Comparison of ENCODE assay signal across 9 mouse cellular contexts in genomic region chr11:116434287-116434966, GRCm38 (mm10). TPM values are rescaled to one million over a fixed set of nuclear protein-coding genes. Genes with fewer than 3 reads are reported as not detected.
DNase-seq lines count a peak whose midpoint lies in the region; ATAC-seq and TF ChIP-seq lines count a peak whose summit lies in the region.
"Had no signal": no experiment of that assay in that cellular context is flagged by ENCODE, and none has a peak within 500 bp of the region (broad histone marks: within the 10 kb centered on the region; RNA-seq: fewer than 3 reads in every experiment).

No protein-coding gene starts in this region.

- peaks cover 20% of the 10 kb centered on the region for H3K36me3 ChIP-seq in C2C12 (ENCODE audit: control insufficient read depth, insufficient read depth)
- peaks cover 22% of the 10 kb centered on the region for H3K36me3 ChIP-seq in embryonic facial prominence, embryonic 15.5 days
- peaks cover 30% of the 10 kb centered on the region for H3K36me3 ChIP-seq in heart, embryonic 12.5 days
- peaks cover 10% of the 10 kb centered on the region for H3K36me3 ChIP-seq in kidney, postnatal 0 days (ENCODE audit: insufficient read depth, low read length)
- peaks cover 33% of the 10 kb centered on the region for H3K36me3 ChIP-seq in lung, embryonic 14.5 days (ENCODE audit: insufficient read depth)

- H3K27me3 ChIP-seq in C2C12 (ENCODE audit: control insufficient read depth, insufficient read depth, insufficient read length) = no peaks in the 10 kb centered on the region
- no peaks in the 10 kb centered on the region for H3K27me3 ChIP-seq in embryonic facial prominence, embryonic 15.5 days
- H3K27me3 ChIP-seq in heart, embryonic 12.5 days (replicated peaks) = no peaks in the 10 kb centered on the region
- no peaks in the 10 kb centered on the region for H3K27me3 ChIP-seq in kidney, postnatal 0 days (ENCODE audit: insufficient read depth, low read length)
- H3K27me3 ChIP-seq in lung, embryonic 14.5 days (ENCODE audit: insufficient read depth, low read length) = no peaks in the 10 kb centered on the region

- no peaks in the 10 kb centered on the region for H3K9me3 ChIP-seq in embryonic facial prominence, embryonic 15.5 days (replicated peaks)
- H3K9me3 ChIP-seq in heart, embryonic 12.5 days (replicated peaks) = no peaks in the 10 kb centered on the region
- no peaks in the 10 kb centered on the region for H3K9me3 ChIP-seq in kidney, postnatal 0 days (replicated peaks; ENCODE audit: low read length)
- no peaks in the 10 kb centered on the region for H3K9me3 ChIP-seq in lung, embryonic 14.5 days (ENCODE audit: low read depth, low read length)

- peak; percentile 11 for ATAC-seq in embryonic facial prominence, embryonic 15.5 days (ENCODE audit: insufficient number of reproducible peaks, low FRiP score, low TSS enrichment, low read depth)
- ATAC-seq in heart, embryonic 12.5 days (ENCODE audit: insufficient number of reproducible peaks, low FRiP score) = peak; percentile 13; the same call in 1 of the 2 replicates
- no peak for ATAC-seq in kidney, postnatal 0 days (replicated peaks; ENCODE audit: low FRiP score, low read depth)
- peak; percentile 16; the same call in 1 of the 2 replicates for ATAC-seq in lung, embryonic 14.5 days (ENCODE audit: insufficient read depth)

- peak overlapping the region; percentile 62 for H3ac ChIP-seq in C2C12 (ENCODE audit: control insufficient read depth, insufficient read length, low read depth)

- peaks cover 24% of the 10 kb centered on the region for H3K79me2 ChIP-seq in C2C12 (ENCODE audit: control insufficient read depth, insufficient read depth)

- DNase-seq in adrenal gland, postnatal 25 days = peak; percentile 74
- DNase-seq in kidney, postnatal 0 days (ENCODE audit: low spot score) = peak; percentile 75
- DNase-seq in lung, embryonic 14.5 days = peak; percentile 82
- peak; percentile 80 for DNase-seq in ovary, postnatal 36 days (ENCODE audit: low spot score)
- peak; percentile 75 for DNase-seq in thymus, postnatal 25 days

- peak overlapping the region; percentile 85 for H3K9ac ChIP-seq in embryonic facial prominence, embryonic 15.5 days
- H3K9ac ChIP-seq in heart, embryonic 12.5 days = peak overlapping the region; percentile 93
- peak overlapping the region; percentile 93 for H3K9ac ChIP-seq in kidney, postnatal 0 days (ENCODE audit: low read depth, low read length)
- peak overlapping the region; percentile 79 for H3K9ac ChIP-seq in lung, embryonic 14.5 days

- peak overlapping the region; percentile 59 for H3K4me2 ChIP-seq in embryonic facial prominence, embryonic 15.5 days (replicated peaks)
- H3K4me2 ChIP-seq in heart, embryonic 12.5 days = peak overlapping the region; percentile 90
- peak overlapping the region; percentile 73 for H3K4me2 ChIP-seq in kidney, postnatal 0 days (ENCODE audit: low read length)
- H3K4me2 ChIP-seq in lung, embryonic 14.5 days = peak overlapping the region; percentile 91

- H3K79me3 ChIP-seq in C2C12 (ENCODE audit: low read depth) = peaks cover 2% of the 10 kb centered on the region

- no peak for TF ChIP-seq CTCF in C2C12 (IDR thresholded peaks at IDR 0.05; ENCODE audit: control insufficient read depth, insufficient read depth, insufficient read length)
- TF ChIP-seq CTCF in kidney, postnatal 0 days (IDR thresholded peaks at IDR 0.05; ENCODE audit: low read depth) = no peak
- TF ChIP-seq CTCF in lung, embryonic 14.5 days (IDR thresholded peaks at IDR 0.05; ENCODE audit: low read depth) = no peak

- peak overlapping the region; percentile 92 for H3K27ac ChIP-seq in embryonic facial prominence, embryonic 15.5 days (replicated peaks)
- H3K27ac ChIP-seq in heart, embryonic 12.5 days (ENCODE audit: poor library complexity, severe bottlenecking) = peak overlapping the region; percentile 92
- peak overlapping the region; percentile 95 for H3K27ac ChIP-seq in kidney, postnatal 0 days
- H3K27ac ChIP-seq in lung, embryonic 14.5 days (ENCODE audit: low read depth) = peak overlapping the region; percentile 94

- WGBS in embryonic facial prominence, embryonic 15.5 days = under 1% methylated on average over 54 of the region's 67 CpGs
- under 1% methylated on average over 37 of the region's 67 CpGs for WGBS in heart, embryonic 12.5 days
- WGBS in kidney, postnatal 0 days = under 1% methylated on average over 39 of the region's 67 CpGs
- WGBS in lung, embryonic 14.5 days = under 1% methylated on average over 54 of the region's 67 CpGs

- H3K4me1 ChIP-seq in embryonic facial prominence, embryonic 15.5 days = peaks cover 43% of the 10 kb centered on the region
- peaks cover 52% of the 10 kb centered on the region for H3K4me1 ChIP-seq in heart, embryonic 12.5 days (replicated peaks)
- H3K4me1 ChIP-seq in kidney, postnatal 0 days (replicated peaks; ENCODE audit: insufficient read depth, low read length) = peaks cover 20% of the 10 kb centered on the region
- peaks cover 7% of the 10 kb centered on the region; the same call in 1 of the 2 replicates for H3K4me1 ChIP-seq in lung, embryonic 14.5 days (ENCODE audit: insufficient read depth)

- peak overlapping the region; percentile 74 for H3K4me3 ChIP-seq in C2C12 (ENCODE audit: insufficient read depth, poor library complexity, severe bottlenecking)
- peak overlapping the region; percentile 74 for H3K4me3 ChIP-seq in embryonic facial prominence, embryonic 15.5 days (replicated peaks)
- peak overlapping the region; percentile 90 for H3K4me3 ChIP-seq in heart, embryonic 12.5 days
- peak overlapping the region; percentile 63 for H3K4me3 ChIP-seq in kidney, postnatal 0 days (replicated peaks; ENCODE audit: low read depth, low read length)
- H3K4me3 ChIP-seq in lung, embryonic 14.5 days (ENCODE audit: low read depth, low read length) = peak overlapping the region; percentile 76

TF ChIP-seq in C2C12, 6 proteins besides CTCF, POLR2A, EP300 and RAD21:
- no peak for TF ChIP-seq USF1 (IDR thresholded peaks at IDR 0.05; ENCODE audit: low read depth)
- peak; percentile 75 for TF ChIP-seq MAX (IDR thresholded peaks at IDR 0.05)

RNA-seq across cellular contexts. Expression of gene Ubald2, which starts 0.5 kb away (rescaled TPM):
- 126 TPM for polyA plus RNA-seq in C2C12 (2012; fragmentation: generic; extraction: Trizol)
- total RNA-seq in adrenal gland, postnatal 25 days (2021) = 27.9 and 48.4 TPM in 2 replicates
- 33.3 and 39.6 TPM in 2 replicates for polyA plus RNA-seq in embryonic facial prominence, embryonic 15.5 days (2015; fragmentation: Nextera tagmentation; extraction: Ambion mirVana)
- 33.7 and 34.2 TPM in 2 replicates for polyA plus RNA-seq in heart, embryonic 12.5 days (2016; fragmentation: Nextera tagmentation; extraction: Ambion mirVana)
- polyA plus RNA-seq in kidney, postnatal 0 days (2015; fragmentation: Nextera tagmentation; extraction: Ambion mirVana) = 53.5 and 53.6 TPM in 2 replicates
- 64.9 and 66.7 TPM in 2 replicates for polyA plus RNA-seq in lung, embryonic 14.5 days (2014; fragmentation: Nextera tagmentation; extraction: Ambion mirVana)

RNA-seq across cellular contexts. Expression of gene Rnf157, which starts 21.6 kb away (rescaled TPM):
- 13.2 TPM for polyA plus RNA-seq in C2C12 (2012; fragmentation: generic; extraction: Trizol)
- 8.5 and 8.9 TPM in 2 replicates for total RNA-seq in adrenal gland, postnatal 25 days (2021)
- 15.7 and 17.0 TPM in 2 replicates for polyA plus RNA-seq in embryonic facial prominence, embryonic 15.5 days (2015; fragmentation: Nextera tagmentation; extraction: Ambion mirVana)
- polyA plus RNA-seq in heart, embryonic 12.5 days (2016; fragmentation: Nextera tagmentation; extraction: Ambion mirVana) = 11.0 and 12.3 TPM in 2 replicates
- 7.4 and 8.1 TPM in 2 replicates for polyA plus RNA-seq in kidney, postnatal 0 days (2015; fragmentation: Nextera tagmentation; extraction: Ambion mirVana)
- polyA plus RNA-seq in lung, embryonic 14.5 days (2014; fragmentation: Nextera tagmentation; extraction: Ambion mirVana) = 13.9 and 16.8 TPM in 2 replicates

RNA-seq across cellular contexts. Expression of gene Qrich2, which starts 31.6 kb away (rescaled TPM):
- 0.04 TPM for polyA plus RNA-seq in C2C12 (2012; fragmentation: generic; extraction: Trizol)
- total RNA-seq in adrenal gland, postnatal 25 days (2021) = not detected in 2 replicates
- 0.09 and 0.16 TPM in 2 replicates for polyA plus RNA-seq in embryonic facial prominence, embryonic 15.5 days (2015; fragmentation: Nextera tagmentation; extraction: Ambion mirVana)
- polyA plus RNA-seq in heart, embryonic 12.5 days (2016; fragmentation: Nextera tagmentation; extraction: Ambion mirVana) = not detected in 2 replicates
- 0.24 and 0.32 TPM in 2 replicates for polyA plus RNA-seq in kidney, postnatal 0 days (2015; fragmentation: Nextera tagmentation; extraction: Ambion mirVana)
- 0.45 TPM in 1 of 2 replicates, not detected in the other for polyA plus RNA-seq in lung, embryonic 14.5 days (2014; fragmentation: Nextera tagmentation; extraction: Ambion mirVana)
- polyA plus RNA-seq: frontal cortex, adult 2 months had no signal

RNA-seq across cellular contexts. Expression of gene Prpsap1, which starts 59.6 kb away (rescaled TPM):
- polyA plus RNA-seq in C2C12 (2012; fragmentation: generic; extraction: Trizol) = 81.0 TPM
- total RNA-seq in adrenal gland, postnatal 25 days (2021) = 112 TPM in 2 replicates
- polyA plus RNA-seq in embryonic facial prominence, embryonic 15.5 days (2015; fragmentation: Nextera tagmentation; extraction: Ambion mirVana) = 154 and 161 TPM in 2 replicates
- 94.8 and 96.8 TPM in 2 replicates for polyA plus RNA-seq in heart, embryonic 12.5 days (2016; fragmentation: Nextera tagmentation; extraction: Ambion mirVana)
- 150 and 167 TPM in 2 replicates for polyA plus RNA-seq in kidney, postnatal 0 days (2015; fragmentation: Nextera tagmentation; extraction: Ambion mirVana)
- polyA plus RNA-seq in lung, embryonic 14.5 days (2014; fragmentation: Nextera tagmentation; extraction: Ambion mirVana) = 191 and 206 TPM in 2 replicates
